Mouse (Mus musculus) Patski (cell line): ENCODE data around the gene Ncln. TPM values are rescaled to one million over a fixed set of nuclear protein-coding genes. Genes with fewer than 3 reads are reported as not detected.
"Not testable (repeated sequence)": the region's sequence is repeated elsewhere in the genome, so short reads cannot be mapped to it uniquely, and the experiment has no call there.

Experiments
- ATAC-seq: fragments of 100-300 bp; one replicate; pipeline ENCODE4 v1.8.0; 2021
- CTCF ChIA-PET: fragments of 350-600 bp; sonication (Branson Sonifier 250); formaldehyde crosslinking; loops from one replicate; lab custom pipeline; 2022; ENCODE audit warnings: inconsistent platforms; lab: Charles Lee
- POLR2A ChIA-PET: fragments of 350-600 bp; sonication (Branson Sonifier 250); formaldehyde crosslinking; loops from one replicate; lab custom pipeline; 2022; ENCODE audit warnings: antibody characterized with exemption, inconsistent platforms; lab: Charles Lee
- DNase-seq: peaks from one replicate; pipeline ENCODE4 v3.0.0-alpha.2; 2011; ENCODE audit warnings: low read depth, low spot score
- H3K27me3 ChIP-seq: fragments of 371-371 bp; one replicate; pipeline ENCODE4 v1.5.1; 2021
- CTCF ChIP-seq: fragments of 100-300 bp; IDR thresholded peaks from one replicate; pipeline ENCODE4 v1.5.1; 2021
- in situ Hi-C: fragments of 300-500 bp; cut with MboI; formaldehyde crosslinking; loops from 3 replicates; pipeline ENCODE4 v1.11.1; 2018; ENCODE audit warnings: low pct_unique_long_range_greater_than_20kb, mixed read lengths
- polyA plus RNA-seq: library from polyadenylated mRNA; unstranded; gene quantifications from one replicate; pipeline ENCODE4 v1.2.3, GENCODE M21; 2021

Ncln gene
- polyA plus RNA-seq, 1 experiment from 2014 or later: 104 TPM

GRCm38 (mm10) chr10:81456983-81457563 lies 39.1 kb downstream of the Ncln start:
- POLR2A ChIA-PET: no interaction called here
- no peak for ATAC-seq
- in situ Hi-C loops: no loop called here
- DNase-seq: no peak
- CTCF ChIA-PET: no interaction called here
- peaks cover 5% of the 10 kb centered on the region for H3K27me3 ChIP-seq
- no peak for TF ChIP-seq CTCF

GRCm38 (mm10) chr10:81455181-81455895 lies 40.9 kb downstream of the Ncln start, which contains the start of gene Nfic:
Gene Nfic, minus strand, starts transcription at chr10:81455635.
- DNase-seq (no peak), ATAC-seq (no peak)
- in situ Hi-C loops: no loop called here

GRCm38 (mm10) chr10:81454106-81454505 lies 42.1 kb downstream of the Ncln start:
- no peak for TF ChIP-seq CTCF
- POLR2A ChIA-PET: no interaction called here
- no peak for DNase-seq

More at GRCm38 (mm10) chr10:81455181-81455895, 40.9 kb downstream of the Ncln start, which contains the start of gene Nfic:
- ChIA-PET POLR2A (no interaction called here), CTCF (no interaction called here)
- no peak for TF ChIP-seq CTCF
- peaks cover 3% of the 10 kb centered on the region for H3K27me3 ChIP-seq

GRCm38 (mm10) chr10:81452947-81453288 lies 43.3 kb downstream of the Ncln start:
- POLR2A ChIA-PET: interaction anchor here (1.1 kb wide), 1 partner anchor 75 kb away, joined by 4 read pairs; the partner anchor contains the start of gene Fzr1
- H3K27me3 ChIP-seq: peaks cover 5% of the 10 kb centered on the region
- CTCF ChIA-PET: interaction anchor here (1.2 to 4.0 kb wide), 2 partner anchors 48 to 58 kb away, joined by 4 to 24 read pairs; partner anchors contain the start of gene Smim24
- ATAC-seq (no peak), DNase-seq (no peak)
- in situ Hi-C loops: loop anchor here (5.0 kb wide), 1 partner anchor 166 kb away; no protein-coding TSS in a partner anchor
- TF ChIP-seq CTCF: no peak

More at GRCm38 (mm10) chr10:81454106-81454505, 42.1 kb downstream of the Ncln start:
- CTCF ChIA-PET: no interaction called here
- no peak for ATAC-seq
- H3K27me3 ChIP-seq: peaks cover 3% of the 10 kb centered on the region
- in situ Hi-C loops: loop anchor here (5.0 kb wide), 1 partner anchor 167 kb away; no protein-coding TSS in a partner anchor

- DNase-seq (no peak), ATAC-seq (peak; percentile 67)
- in situ Hi-C loops: loop anchor here (5.0 kb wide), 1 partner anchor 165 kb away; no protein-coding TSS in a partner anchor
- CTCF ChIA-PET: interaction anchor here (0.9 to 4.0 kb wide), 6 partner anchors 13 to 91 kb away, joined by 3 to 24 read pairs (median 8); partner anchors contain the start of genes Dohh, Gm48551, Gm48552 and Smim24
- TF ChIP-seq CTCF: no peak
- POLR2A ChIA-PET: interaction anchor here (1.1 kb wide), 1 partner anchor 74 kb away, joined by 4 read pairs; the partner anchor contains the start of gene Fzr1
- peaks cover 6% of the 10 kb centered on the region for H3K27me3 ChIP-seq
Observed at GRCm38 (mm10) chr10:81452237-81452946, 43.8 kb downstream of the Ncln start.

GRCm38 (mm10) chr10:81451365-81451745 lies 44.8 kb downstream of the Ncln start:
- no peak for TF ChIP-seq CTCF

GRCm38 (mm10) chr10:81450641-81451364 lies 45.4 kb downstream of the Ncln start:
- POLR2A ChIA-PET: interaction anchor here (1.0 to 1.2 kb wide), 2 partner anchors 61 to 94 kb away, joined by 3 read pairs; partner anchors contain the start of gene Gna11
- ATAC-seq (no peak), DNase-seq (no peak)
- CTCF ChIA-PET: interaction anchor here (0.8 to 4.0 kb wide), 13 partner anchors 8 to 70 kb away, joined by 3 to 24 read pairs (median 4); partner anchors contain the start of genes Celf5, Dohh, Gm48551 and Gm48552
- H3K27me3 ChIP-seq: peaks cover 6% of the 10 kb centered on the region
- in situ Hi-C loops: loop anchor here (5.0 kb wide), 1 partner anchor 164 kb away; no protein-coding TSS in a partner anchor
- TF ChIP-seq CTCF: no peak

More at GRCm38 (mm10) chr10:81451365-81451745, 44.8 kb downstream of the Ncln start:
- ATAC-seq: no peak
- H3K27me3 ChIP-seq: peaks cover 6% of the 10 kb centered on the region
- in situ Hi-C loops: loop anchor here (5.0 kb wide), 1 partner anchor 164 kb away; no protein-coding TSS in a partner anchor
- ChIA-PET POLR2A (interaction anchor here (1.2 kb wide), 1 partner anchor 62 kb away, joined by 3 read pairs; no protein-coding TSS in a partner anchor), CTCF (interaction anchor here (0.8 to 4.0 kb wide), 7 partner anchors 9 to 92 kb away, joined by 3 to 24 read pairs (median 8); partner anchors contain the start of genes Celf5, Dohh, Gm48551 and Gm48552)
- no peak for DNase-seq

GRCm38 (mm10) chr10:81450140-81450539 lies 46.1 kb downstream of the Ncln start:
- ChIA-PET CTCF (interaction anchor here (1.1 to 4.0 kb wide), 12 partner anchors 12 to 69 kb away, joined by 3 to 24 read pairs (median 4); partner anchors contain the start of genes Celf5, Dohh, Gm48551 and Gm48552), POLR2A (interaction anchor here (1.0 to 1.2 kb wide), 2 partner anchors 60 to 95 kb away, joined by 3 read pairs; partner anchors contain the start of gene Gna11)
- no peak for DNase-seq
- TF ChIP-seq CTCF: no peak
- H3K27me3 ChIP-seq: peaks cover 6% of the 10 kb centered on the region
- in situ Hi-C loops: loop anchor here (5.0 kb wide), 1 partner anchor 163 kb away; no protein-coding TSS in a partner anchor
- ATAC-seq: peak; percentile 64

- in situ Hi-C loops, CTCF ChIA-PET, POLR2A ChIA-PET, DNase-seq, ATAC-seq: not testable (repeated sequence)
- peaks cover 22% of the 10 kb centered on the region for H3K27me3 ChIP-seq
Observed at GRCm38 (mm10) chr10:81445516-81445915, 50.7 kb downstream of the Ncln start.
